Mouse (Mus musculus) ES-Bruce4 (cell line): ENCODE measurements around the gene Rab11fip3. TPM values are rescaled to one million over a fixed set of nuclear protein-coding genes. Genes with fewer than 3 reads are reported as not detected.

Source experiments
- H3K27ac ChIP-seq: 2 replicates; pipeline ENCODE4 v1.5.1; 2012; ENCODE audit warnings: low read length, inconsistent platforms; ENCODE audit not compliant: insufficient read depth
- H3K27me3 ChIP-seq: 2 replicates; pipeline ENCODE4 v1.6.1; 2012; ENCODE audit warnings: mild to moderate bottlenecking, low read length, inconsistent platforms; ENCODE audit not compliant: control insufficient read depth, poor library complexity, insufficient read depth, severe bottlenecking
- H3K36me3 ChIP-seq: 2 replicates; pipeline ENCODE4 v1.6.1; 2012; ENCODE audit warnings: inconsistent platforms, mild to moderate bottlenecking, low read length, moderate library complexity; ENCODE audit not compliant: control insufficient read depth, poor library complexity, insufficient read depth, severe bottlenecking
- H3K4me1 ChIP-seq: one replicate; pipeline ENCODE4 v1.8.1; 2011; ENCODE audit warnings: low read length; ENCODE audit not compliant: control insufficient read depth, insufficient read depth
- H3K4me3 ChIP-seq: 2 replicates; pipeline ENCODE4 v1.5.1; 2011; ENCODE audit warnings: low read depth, mild to moderate bottlenecking, low read length
- H3K9ac ChIP-seq: 2 replicates; pipeline ENCODE4 v1.6.1; 2012; ENCODE audit warnings: low read depth, mild to moderate bottlenecking, inconsistent platforms; ENCODE audit not compliant: poor library complexity, severe bottlenecking
- H3K9me3 ChIP-seq: replicated peaks from 2 replicates; pipeline ENCODE4 v1.6.1; 2012; ENCODE audit warnings: mild to moderate bottlenecking, low read length, inconsistent platforms; ENCODE audit not compliant: control insufficient read depth, poor library complexity, insufficient read depth, severe bottlenecking
- CTCF ChIP-seq: IDR thresholded peaks from one replicate; pipeline ENCODE4 v1.8.1; 2011; ENCODE audit warnings: low read depth, low read length
- EP300 ChIP-seq: IDR thresholded peaks from 2 replicates; pipeline ENCODE4 v1.6.1; 2011; ENCODE audit warnings: low read depth, low read length; ENCODE audit not compliant: insufficient read depth
- POLR2A ChIP-seq: IDR thresholded peaks from one replicate; pipeline ENCODE4 v1.8.1; 2011; ENCODE audit warnings: low read length; ENCODE audit not compliant: insufficient read depth
- polyA plus RNA-seq: library from polyadenylated mRNA; stranded (reverse); fragments of >200 nt; gene quantifications from 2 replicates; pipeline ENCODE4 v1.2.4, GENCODE M21; 2011; ENCODE audit warnings: low read depth; ENCODE audit not compliant: missing spikeins, insufficient read depth, insufficient read length

Rab11fip3 gene
- polyA plus RNA-seq, 1 experiment, result 27.5 TPM

GRCm38 (mm10) chr17:25961566-25961965 is 107.8 kb downstream of the Rab11fip3 start:
- TF ChIP-seq EP300, result no peak
- no peak for TF ChIP-seq CTCF
- TF ChIP-seq POLR2A, result no peak
- Histone ChIP-seq H3K4me3 (no peak overlapping the region), H3K9ac (no peak overlapping the region), H3K4me1 (no peaks in the 10 kb centered on the region), H3K9me3 (no peaks in the 10 kb centered on the region), H3K27me3 (no peaks in the 10 kb centered on the region), H3K36me3 (no peaks in the 10 kb centered on the region), H3K27ac (no peak overlapping the region)

- no peaks in the 10 kb centered on the region for H3K9me3 ChIP-seq
- no peak overlapping the region for H3K27ac ChIP-seq
- H3K4me3 ChIP-seq, result no peak overlapping the region
- H3K9ac ChIP-seq, result no peak overlapping the region
- H3K27me3 ChIP-seq, result no peaks in the 10 kb centered on the region
- no peaks in the 10 kb centered on the region for H3K36me3 ChIP-seq
- H3K4me1 ChIP-seq, result no peaks in the 10 kb centered on the region
- TF ChIP-seq EP300 (no peak), CTCF (no peak), POLR2A (no peak)
These were observed 109.5 kb downstream of the Rab11fip3 start for GRCm38 (mm10) chr17:25959630-25960467.

DNA sequence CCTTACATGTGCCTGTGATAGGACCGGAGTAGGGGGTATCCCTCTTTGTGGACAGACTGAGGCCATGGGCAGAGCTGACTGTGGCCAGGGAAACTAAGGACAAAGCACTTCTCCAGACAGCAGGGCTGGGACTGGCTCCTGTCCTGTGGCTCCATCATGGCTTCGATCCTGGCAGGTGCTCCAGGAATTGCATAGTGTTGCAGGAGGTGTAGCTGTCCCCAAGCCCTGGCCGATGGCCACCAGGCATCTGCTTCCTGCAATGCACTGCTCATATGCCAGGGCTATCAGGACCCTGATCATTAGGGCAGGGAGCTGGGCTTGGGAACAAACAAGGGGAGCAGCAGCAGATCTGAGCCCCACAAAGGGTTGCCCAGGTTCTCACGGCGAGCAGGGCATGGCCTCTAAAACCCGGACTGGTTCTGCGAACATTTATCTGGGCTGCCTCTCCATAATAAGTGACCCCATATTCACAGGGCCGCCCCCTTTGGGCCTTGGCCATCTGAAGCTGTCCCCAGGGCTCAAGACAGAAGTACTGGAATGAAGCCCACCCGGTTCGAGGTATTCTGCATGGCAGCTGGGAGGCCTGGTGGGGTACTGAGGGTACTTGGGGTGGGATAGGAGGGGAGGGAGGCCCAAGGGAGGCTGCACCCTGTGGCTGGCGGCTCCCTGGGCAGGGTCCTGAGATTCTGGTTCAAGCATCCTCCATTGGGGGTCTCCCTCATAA is 110.4 kb downstream of the Rab11fip3 start:
- H3K4me3 ChIP-seq, result no peak overlapping the region
- no peaks in the 10 kb centered on the region for H3K9me3 ChIP-seq
- no peak overlapping the region for H3K27ac ChIP-seq
- no peaks in the 10 kb centered on the region for H3K27me3 ChIP-seq
- no peak for TF ChIP-seq CTCF
- TF ChIP-seq POLR2A, result no peak
- TF ChIP-seq EP300, result no peak
- H3K9ac ChIP-seq, result no peak overlapping the region
- no peaks in the 10 kb centered on the region for H3K4me1 ChIP-seq
- H3K36me3 ChIP-seq, result no peaks in the 10 kb centered on the region

DNA sequence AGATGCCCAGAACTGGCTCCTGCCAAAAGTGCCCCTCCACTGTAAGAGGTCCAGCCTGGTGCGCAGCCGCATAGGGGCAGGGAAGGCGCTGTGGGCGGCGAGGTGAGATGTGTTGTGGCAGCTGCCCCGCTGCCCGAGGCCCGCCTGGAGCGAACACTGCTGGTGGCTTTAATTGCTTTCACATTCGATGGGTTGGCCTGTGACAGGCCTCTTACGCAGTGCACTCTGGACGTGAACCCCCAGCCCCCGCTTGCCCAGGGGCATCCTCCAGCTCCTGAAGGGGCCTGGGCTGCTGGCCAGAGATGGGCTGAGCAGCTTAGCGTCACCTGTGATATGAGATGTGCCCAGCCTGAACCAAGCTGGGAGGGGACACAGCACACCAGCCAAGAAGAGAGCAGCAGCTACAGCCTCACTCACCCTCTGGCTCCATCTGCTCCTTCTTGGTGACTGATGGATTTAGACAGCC is 111.7 kb downstream of the Rab11fip3 start:
- TF ChIP-seq EP300 (no peak), CTCF (no peak), POLR2A (no peak)
- Histone ChIP-seq H3K9ac (no peak overlapping the region), H3K36me3 (no peaks in the 10 kb centered on the region), H3K9me3 (no peaks in the 10 kb centered on the region), H3K27me3 (no peaks in the 10 kb centered on the region), H3K4me3 (no peak overlapping the region), H3K27ac (no peak overlapping the region), H3K4me1 (no peaks in the 10 kb centered on the region)

GRCm38 (mm10) chr17:25956631-25957030 is 112.7 kb downstream of the Rab11fip3 start:
- H3K4me1 ChIP-seq, result no peaks in the 10 kb centered on the region
- H3K4me3 ChIP-seq, result no peak overlapping the region
- H3K27me3 ChIP-seq, result no peaks in the 10 kb centered on the region
- H3K36me3 ChIP-seq, result no peaks in the 10 kb centered on the region
- TF ChIP-seq CTCF, result no peak
- TF ChIP-seq POLR2A, result no peak
- TF ChIP-seq EP300, result no peak
- H3K27ac ChIP-seq, result no peak overlapping the region
- no peaks in the 10 kb centered on the region for H3K9me3 ChIP-seq
- no peak overlapping the region for H3K9ac ChIP-seq

GRCm38 (mm10) chr17:25956201-25956600 is 113.2 kb downstream of the Rab11fip3 start:
- no peak overlapping the region for H3K27ac ChIP-seq
- H3K9ac ChIP-seq, result no peak overlapping the region
- no peaks in the 10 kb centered on the region for H3K27me3 ChIP-seq
- no peaks in the 10 kb centered on the region for H3K4me1 ChIP-seq
- TF ChIP-seq POLR2A, result no peak
- no peak for TF ChIP-seq EP300
- no peak for TF ChIP-seq CTCF
- no peaks in the 10 kb centered on the region for H3K9me3 ChIP-seq
- H3K36me3 ChIP-seq, result no peaks in the 10 kb centered on the region
- H3K4me3 ChIP-seq, result no peak overlapping the region
